Mouse (Mus musculus) heart, embryonic 15.5 days (tissue): ENCODE data around the gene Olfr270. TPM values are rescaled to one million over a fixed set of nuclear protein-coding genes. Genes with fewer than 3 reads are reported as not detected.
A peak's percentile ranks its signal among the peaks of the same experiment; 100 is the strongest.

Source experiments
- ATAC-seq: fragments of 200-750 bp; cut with Nextera tagmentation; replicated peaks from 2 replicates; pipeline ENCODE4 v1.8.0; 2017; ENCODE audit warnings: low read depth, moderate TSS enrichment; ENCODE audit not compliant: insufficient number of reproducible peaks, insufficient read depth, low FRiP score
- H3K27ac ChIP-seq: fragments of 300-500 bp; sonication (generic); 2 replicates; pipeline ENCODE4 v1.5.1; 2015; ENCODE audit warnings: mild to moderate bottlenecking, inconsistent platforms
- H3K27me3 ChIP-seq: fragments of 300-500 bp; sonication (generic); 2 replicates; pipeline ENCODE4 v1.6.1; 2015; ENCODE audit warnings: inconsistent platforms
- H3K36me3 ChIP-seq: fragments of 300-500 bp; sonication (generic); 2 replicates; pipeline ENCODE4 v1.6.1; 2015; ENCODE audit warnings: mild to moderate bottlenecking, inconsistent platforms
- H3K4me1 ChIP-seq: fragments of 300-500 bp; sonication (generic); replicated peaks from 2 replicates; pipeline ENCODE4 v1.6.1; 2015; ENCODE audit warnings: inconsistent platforms
- H3K4me2 ChIP-seq: fragments of 300-500 bp; sonication (generic); 2 replicates; pipeline ENCODE4 v1.6.1; 2015; ENCODE audit warnings: inconsistent platforms, mild to moderate bottlenecking, moderate library complexity
- H3K4me3 ChIP-seq: fragments of 300-500 bp; sonication (generic); 2 replicates; pipeline ENCODE4 v1.5.1; 2015; ENCODE audit warnings: mild to moderate bottlenecking, inconsistent platforms
- H3K9ac ChIP-seq: fragments of 300-500 bp; sonication (generic); 2 replicates; pipeline ENCODE4 v1.6.1; 2015; ENCODE audit warnings: mild to moderate bottlenecking, inconsistent platforms
- H3K9me3 ChIP-seq: fragments of 300-500 bp; sonication (generic); replicated peaks from 2 replicates; pipeline ENCODE4 v1.6.1; 2016; ENCODE audit warnings: inconsistent platforms
- WGBS: fragments of 180-500 bp; shearing (Covaris S2); methylation state at CpG from one replicate; pipeline ENCODE4 v1.1.7; 2015; ENCODE audit warnings: mixed read lengths; 5-methylcytosine and 5-hydroxymethylcytosine counted together
- polyA plus RNA-seq: library from polyadenylated mRNA; unstranded; fragments of >200 nt; fragmentation: Nextera tagmentation; extraction: Ambion mirVana; gene quantifications from 2 replicates; pipeline ENCODE4 v1.2.1, GENCODE M21; 2015

The Olfr270 gene
- not detected in 2 replicates for polyA plus RNA-seq

DNA sequence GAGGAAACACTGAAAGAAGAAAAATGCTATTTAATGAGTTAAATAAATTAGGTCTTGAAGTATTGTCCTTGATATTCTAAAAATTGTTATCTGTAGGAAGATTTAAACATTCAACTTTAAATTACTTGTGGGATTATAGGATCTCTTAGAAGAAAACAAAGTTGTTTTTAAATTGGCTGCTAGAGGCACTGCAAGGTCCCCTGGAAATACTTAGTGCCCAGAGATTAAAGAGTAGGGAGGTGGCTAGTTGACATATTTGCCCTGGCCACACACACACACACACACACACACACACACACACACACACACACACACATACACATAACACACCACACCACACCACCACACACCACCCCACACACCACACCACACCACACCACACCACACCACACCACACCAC lies at the start of gene Olfr270:
Gene Olfr270 (plus strand): TSS at position 301 of the 400 bp plus-strand sequence.
- Histone ChIP-seq H3K27ac (no peak within 1 kb of the TSS), H3K4me3 (no peak within 1 kb of the TSS), H3K27me3 (no peaks in the 10 kb centered on the region), H3K4me1 (no peaks in the 10 kb centered on the region), H3K9ac (no peak within 1 kb of the TSS), H3K9me3 (no peaks in the 10 kb centered on the region), H3K4me2 (no peak within 1 kb of the TSS), H3K36me3 (no peaks in the 10 kb centered on the region)
- ATAC-seq = no peak

DNA sequence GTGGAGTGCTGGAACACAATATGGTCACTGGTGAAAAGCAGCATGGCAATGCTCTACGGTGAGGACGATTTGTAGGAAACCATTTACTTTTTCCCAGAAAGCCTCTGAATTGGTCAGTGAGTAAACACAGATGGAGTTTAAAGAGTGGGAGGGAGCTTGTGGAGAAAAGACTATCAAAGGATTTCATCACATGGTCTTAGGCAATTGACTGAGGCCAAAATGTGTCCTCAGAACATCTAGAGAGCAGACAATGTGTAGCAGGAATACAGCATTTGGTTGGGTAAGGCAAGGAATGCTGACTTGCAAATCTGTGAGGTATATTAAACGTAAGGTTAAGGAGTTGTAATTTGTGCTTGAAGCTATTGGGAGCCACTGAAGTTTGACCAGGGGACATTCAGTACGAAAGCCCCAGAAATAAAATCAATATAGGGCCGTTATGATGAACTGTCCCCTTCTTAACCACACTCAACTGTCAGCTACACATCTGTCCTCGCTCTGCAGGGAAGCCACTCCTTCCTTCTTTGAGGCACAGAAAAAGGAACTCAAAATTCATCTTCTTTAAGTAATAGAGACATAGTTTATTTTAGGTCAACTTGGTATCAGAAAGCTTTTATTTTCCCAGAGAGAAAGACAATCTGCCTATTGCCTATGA lies 47.6 kb upstream of the Olfr270 start:
- Histone ChIP-seq H3K27ac (no peak overlapping the region), H3K9me3 (no peaks in the 10 kb centered on the region), H3K4me3 (no peak overlapping the region), H3K4me1 (no peaks in the 10 kb centered on the region), H3K4me2 (no peak overlapping the region), H3K36me3 (no peaks in the 10 kb centered on the region), H3K9ac (no peak overlapping the region), H3K27me3 (no peaks in the 10 kb centered on the region)
- no peak for ATAC-seq
- 73% methylated on average over 6 of the region's 6 CpGs for WGBS

DNA sequence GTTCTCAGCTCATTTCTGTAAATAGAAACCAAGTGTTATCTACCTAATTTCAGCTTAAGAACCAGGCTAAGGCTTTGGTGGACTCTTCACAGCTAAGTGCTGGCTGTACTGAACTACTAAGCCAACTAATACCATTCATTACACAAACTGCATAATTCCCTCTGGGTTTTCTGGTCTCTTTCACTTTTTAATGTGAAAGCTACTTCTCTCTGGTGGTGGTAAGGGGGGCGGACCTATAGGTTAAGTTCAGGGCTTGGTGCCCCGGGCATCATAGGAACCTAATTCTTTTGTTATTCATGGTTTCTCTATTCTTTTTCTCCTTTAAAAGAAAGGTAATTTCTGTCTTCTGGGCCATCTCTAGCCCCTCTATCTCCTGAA lies 47.0 kb upstream of the Olfr270 start:
- no peak overlapping the region for H3K4me3 ChIP-seq
- no peak overlapping the region for H3K4me2 ChIP-seq
- WGBS = 77% methylated on average over 2 of the region's 2 CpGs
- H3K36me3 ChIP-seq = no peaks in the 10 kb centered on the region
- H3K9me3 ChIP-seq = no peaks in the 10 kb centered on the region
- no peak overlapping the region for H3K9ac ChIP-seq
- ATAC-seq = no peak
- no peaks in the 10 kb centered on the region for H3K4me1 ChIP-seq
- H3K27ac ChIP-seq = no peak overlapping the region
- H3K27me3 ChIP-seq = no peaks in the 10 kb centered on the region

DNA sequence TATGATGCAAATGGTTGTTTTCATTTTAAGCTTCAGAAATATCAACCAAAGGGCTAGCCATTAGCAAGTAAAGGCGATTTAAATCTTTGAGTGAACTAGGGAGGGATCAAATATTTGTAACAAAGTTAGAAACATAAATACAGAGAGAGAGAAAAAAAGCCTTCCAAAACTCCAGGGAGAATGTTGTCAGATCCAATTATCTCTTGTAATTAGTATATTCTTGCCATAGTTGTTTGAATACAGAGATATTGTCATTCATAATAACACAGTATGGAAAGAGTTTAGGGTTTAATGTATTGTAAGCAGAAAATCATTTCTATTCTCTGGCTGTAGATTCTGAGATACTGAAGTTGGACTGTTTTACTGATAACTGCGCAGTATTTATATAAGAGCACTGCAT lies 45.3 kb upstream of the Olfr270 start, which contains the start of gene Olfr272:
Gene Olfr272 (minus strand): TSS at position 101 of the 400 bp plus-strand sequence.
- WGBS = 82% methylated on average over 2 of the region's 2 CpGs
- H3K9ac ChIP-seq = no peak within 1 kb of the TSS
- H3K36me3 ChIP-seq = no peaks in the 10 kb centered on the region
- H3K27ac ChIP-seq = no peak within 1 kb of the TSS
- no peaks in the 10 kb centered on the region for H3K27me3 ChIP-seq
- ATAC-seq = no peak
- no peak within 1 kb of the TSS for H3K4me3 ChIP-seq
- no peaks in the 10 kb centered on the region for H3K4me1 ChIP-seq
- H3K4me2 ChIP-seq = no peak within 1 kb of the TSS
- no peaks in the 10 kb centered on the region for H3K9me3 ChIP-seq

DNA sequence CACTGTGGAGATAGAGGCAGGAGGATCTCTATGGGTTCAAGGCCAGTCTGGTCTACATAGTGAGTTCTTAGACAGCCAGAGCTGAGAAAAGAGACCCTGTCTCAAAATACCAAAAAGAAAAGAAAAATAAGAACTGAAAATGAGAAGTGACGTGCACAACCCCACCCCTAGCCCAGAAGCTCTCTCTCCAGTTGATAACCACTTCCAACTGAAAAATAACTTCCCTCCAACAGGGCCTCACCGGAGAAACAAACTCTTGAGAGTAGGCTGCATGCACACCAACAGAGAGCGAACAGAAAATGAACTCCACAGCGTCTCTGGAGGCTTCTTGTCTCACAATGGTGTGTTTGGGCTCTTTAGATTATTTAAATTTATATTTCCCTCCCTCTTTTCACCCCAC lies 33.9 kb upstream of the Olfr270 start:
- H3K9me3 ChIP-seq = no peaks in the 10 kb centered on the region

DNA sequence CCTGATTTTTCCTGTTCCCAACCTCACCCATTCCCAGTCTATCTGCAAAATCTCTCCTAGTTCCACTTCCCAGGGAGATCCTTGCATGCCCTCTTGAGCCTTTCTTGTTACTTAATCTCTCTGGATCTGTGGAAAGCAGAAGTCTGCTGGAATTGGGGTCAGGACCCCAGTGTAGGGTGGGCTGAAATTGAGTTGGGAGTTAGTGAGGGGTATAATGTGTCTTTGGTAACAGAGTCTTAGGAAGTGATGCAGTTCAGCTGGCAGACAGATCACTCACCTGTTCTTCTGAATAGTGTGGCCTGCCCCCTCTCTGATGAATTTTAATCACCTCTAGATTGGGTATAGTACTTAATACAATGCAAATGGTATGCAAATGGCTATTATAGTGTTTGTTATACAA lies 17.7 kb upstream of the Olfr270 start:
- ATAC-seq = no peak
- Histone ChIP-seq H3K36me3 (no peaks in the 10 kb centered on the region), H3K27ac (no peak overlapping the region), H3K27me3 (no peaks in the 10 kb centered on the region), H3K4me1 (no peaks in the 10 kb centered on the region), H3K9me3 (no peaks in the 10 kb centered on the region), H3K9ac (no peak overlapping the region), H3K4me3 (no peak overlapping the region), H3K4me2 (no peak overlapping the region)

More for the DNA sequence above, 33.9 kb upstream of the Olfr270 start:
- no peaks in the 10 kb centered on the region for H3K27me3 ChIP-seq
- H3K27ac ChIP-seq = no peak overlapping the region
- no peak overlapping the region for H3K9ac ChIP-seq
- no peak overlapping the region for H3K4me3 ChIP-seq
- no peak for ATAC-seq
- no peak overlapping the region for H3K4me2 ChIP-seq
- WGBS = 81% methylated on average over 4 of the region's 4 CpGs
- H3K4me1 ChIP-seq = no peaks in the 10 kb centered on the region
- no peaks in the 10 kb centered on the region for H3K36me3 ChIP-seq

DNA sequence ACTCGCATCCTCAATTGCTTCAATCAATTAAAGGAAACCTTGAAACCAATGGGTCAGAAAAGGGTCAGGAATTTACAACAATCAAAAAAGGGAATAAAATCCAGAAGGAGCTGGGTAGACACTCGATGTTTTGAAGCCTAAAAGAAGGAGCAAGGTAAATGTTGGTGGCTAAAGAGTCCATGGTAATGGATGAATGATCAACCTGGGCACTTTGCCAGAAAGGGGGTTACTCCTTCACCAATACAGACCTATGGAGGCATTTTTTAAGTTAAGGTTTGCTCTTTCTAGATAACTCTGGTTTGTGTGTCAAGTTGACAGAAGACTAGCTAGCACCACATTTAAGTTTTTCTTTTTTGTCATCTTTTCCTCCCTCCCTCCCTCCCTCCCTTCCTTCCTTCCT lies 15.3 kb upstream of the Olfr270 start:
- Histone ChIP-seq H3K27me3 (no peaks in the 10 kb centered on the region), H3K27ac (no peak overlapping the region), H3K9me3 (no peaks in the 10 kb centered on the region), H3K4me1 (no peaks in the 10 kb centered on the region), H3K4me2 (no peak overlapping the region), H3K4me3 (no peak overlapping the region), H3K9ac (no peak overlapping the region), H3K36me3 (no peaks in the 10 kb centered on the region)
- ATAC-seq = no peak
- WGBS = 70% methylated on average over 2 of the region's 2 CpGs

DNA sequence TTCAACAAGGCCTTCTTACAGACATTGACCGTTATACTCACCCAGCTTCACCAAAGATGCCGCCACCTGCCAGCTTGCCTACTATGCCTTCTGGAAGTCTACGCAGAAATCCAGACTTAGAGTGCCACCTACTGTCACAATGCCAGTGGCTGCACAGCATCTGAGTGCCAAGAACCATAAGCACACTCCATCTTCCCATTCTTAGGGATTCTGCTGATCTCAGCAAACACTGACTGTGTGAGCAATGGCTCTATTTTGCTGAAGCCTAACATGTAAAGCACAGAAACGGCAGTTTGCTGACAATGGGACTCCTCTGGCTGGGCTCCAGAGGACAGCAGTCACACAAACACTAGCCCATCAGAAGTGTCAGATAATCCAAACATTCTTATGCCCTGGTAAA lies 5.7 kb upstream of the Olfr270 start:
- Histone ChIP-seq H3K27me3 (no peaks in the 10 kb centered on the region), H3K4me2 (no peak overlapping the region), H3K27ac (no peak overlapping the region), H3K9ac (no peak overlapping the region), H3K4me1 (no peaks in the 10 kb centered on the region), H3K4me3 (no peak overlapping the region), H3K36me3 (no peaks in the 10 kb centered on the region), H3K9me3 (no peaks in the 10 kb centered on the region)
- no peak for ATAC-seq
- 33% methylated on average over 4 of the region's 4 CpGs for WGBS

DNA sequence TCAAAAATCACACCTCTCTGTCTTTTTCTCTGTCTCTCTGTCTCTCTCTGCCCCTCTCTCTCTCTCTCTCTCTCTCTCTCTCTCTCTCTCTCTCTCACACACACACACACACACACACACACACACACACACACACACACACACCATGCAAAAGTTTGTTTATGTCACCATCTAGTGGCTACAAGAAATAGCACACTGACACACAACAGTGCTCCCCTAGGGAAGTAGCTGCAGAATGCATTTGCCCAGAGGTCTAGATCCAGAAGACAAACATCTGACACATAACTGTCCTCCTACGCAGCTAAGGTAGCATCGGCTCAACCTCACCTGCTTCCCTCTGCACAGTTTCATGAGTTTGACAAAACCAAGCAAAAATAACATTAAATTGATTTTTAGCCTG lies 20.9 kb downstream of the Olfr270 start:
- Histone ChIP-seq H3K4me2 (no peak overlapping the region), H3K4me1 (peaks cover 4% of the 10 kb centered on the region; the same call in 1 of the 2 replicates), H3K27me3 (no peaks in the 10 kb centered on the region), H3K36me3 (no peaks in the 10 kb centered on the region), H3K9me3 (no peaks in the 10 kb centered on the region), H3K27ac (no peak overlapping the region), H3K9ac (no peak overlapping the region), H3K4me3 (no peak overlapping the region)
- 61% methylated on average over 2 of the region's 2 CpGs for WGBS
- no peak for ATAC-seq

DNA sequence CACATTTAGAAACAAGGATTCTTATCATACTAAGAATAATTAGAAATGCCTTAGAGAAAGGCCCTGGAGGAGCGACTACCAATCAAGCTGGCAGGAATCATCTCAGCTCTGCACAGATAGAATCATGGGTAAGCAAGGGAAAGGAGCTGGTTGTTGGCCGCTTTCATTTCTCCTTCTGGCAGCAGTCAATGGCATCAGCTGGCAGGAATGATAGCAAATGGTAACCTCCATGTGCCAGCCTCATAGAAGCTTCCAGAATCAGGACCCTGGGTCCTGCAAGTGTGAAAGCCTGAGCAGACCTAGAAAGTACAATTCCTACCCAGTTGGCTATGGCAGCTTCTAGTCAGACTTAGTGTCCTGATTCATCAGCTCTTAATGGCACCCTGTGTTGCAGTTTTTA lies 21.9 kb downstream of the Olfr270 start:
- peaks cover 4% of the 10 kb centered on the region; the same call in 1 of the 2 replicates for H3K4me1 ChIP-seq
- H3K9ac ChIP-seq = no peak overlapping the region
- H3K27me3 ChIP-seq = no peaks in the 10 kb centered on the region
- H3K36me3 ChIP-seq = no peaks in the 10 kb centered on the region
- H3K4me2 ChIP-seq = no peak overlapping the region
- no peak for ATAC-seq
- no peak overlapping the region for H3K4me3 ChIP-seq
- 86% methylated on average over 2 of the region's 2 CpGs for WGBS
- H3K27ac ChIP-seq = no peak overlapping the region
- no peaks in the 10 kb centered on the region for H3K9me3 ChIP-seq

DNA sequence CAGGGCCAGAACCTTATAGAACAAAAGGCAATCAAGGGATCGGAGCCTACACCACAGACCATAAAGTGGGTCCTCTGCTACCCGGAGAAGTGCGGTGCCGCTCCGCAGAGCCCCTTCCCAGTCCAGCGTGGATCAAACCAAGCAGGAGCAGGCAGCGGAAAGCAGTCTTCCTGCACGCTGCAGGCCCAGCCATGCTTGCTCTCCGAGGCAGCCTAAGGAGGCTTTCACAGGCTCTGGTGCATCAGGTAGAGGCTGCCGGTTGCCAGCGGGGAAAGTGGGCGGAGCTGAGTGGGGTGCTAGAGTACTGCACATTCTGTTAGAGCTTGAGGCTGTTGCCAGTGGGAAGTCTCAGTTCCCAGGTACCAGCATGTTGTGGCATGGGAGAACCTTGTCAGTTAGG lies 24.9 kb downstream of the Olfr270 start, which contains the start of gene Nipsnap3a:
Gene Nipsnap3a (plus strand): TSS at position 25 of the 400 bp plus-strand sequence.
- Histone ChIP-seq H3K27ac (no peak within 1 kb of the TSS), H3K36me3 (no peaks in the 10 kb centered on the region), H3K27me3 (no peaks in the 10 kb centered on the region), H3K4me1 (peaks cover 4% of the 10 kb centered on the region; the same call in 1 of the 2 replicates), H3K4me2 (peak within 1 kb of the TSS; percentile 55), H3K9me3 (no peaks in the 10 kb centered on the region), H3K9ac (no peak within 1 kb of the TSS), H3K4me3 (peak within 1 kb of the TSS; percentile 20; the same call in 1 of the 2 replicates)
- 24% methylated on average over 12 of the region's 12 CpGs for WGBS
- ATAC-seq = no peak

DNA sequence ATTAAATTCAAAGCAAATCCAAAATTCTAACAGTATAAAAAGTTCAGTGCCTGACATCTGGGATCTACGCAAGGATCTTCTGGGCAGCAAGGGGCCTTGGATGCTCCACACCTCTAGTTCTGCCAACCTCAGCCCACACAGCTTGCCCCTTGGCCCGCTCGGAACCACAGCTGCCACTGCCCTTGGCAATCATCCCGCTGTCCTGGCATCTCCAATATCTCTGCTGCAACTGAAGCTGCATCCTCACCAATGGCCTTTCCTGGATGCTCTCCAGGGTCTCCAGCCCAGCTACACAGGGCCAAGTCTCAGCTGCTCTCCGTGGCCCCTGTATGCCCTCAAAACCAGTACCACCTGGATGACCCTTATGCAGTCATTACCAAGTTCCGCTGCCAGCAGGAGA lies 35.1 kb downstream of the Olfr270 start:
- Histone ChIP-seq H3K4me1 (no peaks in the 10 kb centered on the region), H3K4me2 (no peak overlapping the region), H3K9ac (no peak overlapping the region), H3K27me3 (no peaks in the 10 kb centered on the region), H3K36me3 (no peaks in the 10 kb centered on the region), H3K9me3 (no peaks in the 10 kb centered on the region), H3K4me3 (no peak overlapping the region), H3K27ac (no peak overlapping the region)
- ATAC-seq = no peak
- WGBS = 90% methylated on average over 6 of the region's 6 CpGs
